Mouse (Mus musculus) ES-Bruce4 (cell line): Measurements from ENCODE around the gene Myo18a.

Source experiments
- CTCF ChIP-seq: IDR thresholded peaks from one replicate; pipeline ENCODE4 v1.8.1; 2011; ENCODE audit warnings: low read depth, low read length
- EP300 ChIP-seq: IDR thresholded peaks from 2 replicates; pipeline ENCODE4 v1.6.1; 2011; ENCODE audit warnings: low read depth, low read length; ENCODE audit not compliant: insufficient read depth
- POLR2A ChIP-seq: IDR thresholded peaks from one replicate; pipeline ENCODE4 v1.8.1; 2011; ENCODE audit warnings: low read length; ENCODE audit not compliant: insufficient read depth

GRCm38 (mm10) chr11:77763673-77764340 is 761 bp downstream of the Myo18a start:
- TF ChIP-seq CTCF = no peak
- no peak for TF ChIP-seq POLR2A
- TF ChIP-seq EP300 = 0 out of 2 replicates have a peak, but pooled peaks have one; percentile 36
